Mouse (Mus musculus): ENCODE measurements around the gene Sec31b.

Gene Sec31b

DNA sequence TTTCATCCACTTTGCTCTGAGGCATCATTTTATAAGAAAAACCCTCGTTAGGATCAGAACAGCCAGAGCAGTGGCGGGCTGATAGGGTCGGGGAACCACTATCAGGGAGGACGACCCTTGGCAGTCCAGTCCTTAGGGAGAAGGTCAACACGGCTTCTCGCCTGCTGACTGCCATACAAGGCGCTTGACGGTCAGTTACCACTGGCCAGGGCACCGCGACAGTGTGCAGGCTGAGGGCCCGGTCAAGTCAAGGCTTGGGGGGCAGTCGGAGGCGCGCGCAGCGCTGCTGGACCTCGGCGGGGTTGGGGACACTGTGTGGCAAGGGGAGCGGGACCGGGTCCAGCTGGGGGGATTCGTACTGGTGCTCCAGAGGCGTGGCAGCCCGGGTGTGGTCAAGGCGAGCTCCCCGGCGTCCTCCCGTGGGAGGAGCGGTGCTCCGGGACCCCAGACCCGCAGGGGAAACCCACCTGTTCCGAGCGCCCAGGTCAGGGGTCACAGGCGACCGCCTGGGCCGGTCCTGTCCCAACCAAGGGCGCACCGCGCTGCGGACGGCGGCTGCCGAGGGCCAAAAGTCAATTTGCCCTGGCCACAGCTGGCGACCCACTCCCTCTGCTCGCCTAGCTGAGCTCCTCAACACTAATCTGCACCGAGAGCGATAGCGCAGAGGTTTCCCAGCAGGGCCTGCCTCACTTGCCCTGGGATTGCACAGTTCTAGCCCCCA, at the start of gene Sec31b:
Gene Sec31b, minus strand, starts transcription at position 544 of the 721 bp plus-strand sequence.
- peak; percentile 66 for DNase-seq (ENCODE audit: low read depth, low spot score)

DNA sequence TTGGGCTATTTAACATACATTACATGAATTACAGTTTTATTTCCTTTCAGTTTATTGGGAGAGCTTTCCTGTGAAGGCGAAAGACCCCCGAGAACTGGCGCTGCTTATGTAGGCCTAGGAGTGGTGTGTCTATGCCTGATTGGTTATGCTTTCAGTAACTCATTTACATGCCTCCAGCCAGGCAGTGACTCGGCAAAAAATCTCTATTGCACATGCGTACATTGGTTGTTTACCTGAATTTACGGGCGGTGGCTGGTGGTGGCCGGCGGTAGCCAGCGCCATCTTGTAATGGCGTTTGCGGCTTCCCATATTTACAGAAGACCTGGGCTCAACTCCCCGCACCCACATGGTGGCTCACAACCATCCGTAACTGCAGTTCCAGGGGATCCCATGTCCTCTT, 48.5 kb upstream of the Sec31b start:
- peak; percentile 37 for DNase-seq (ENCODE audit: low read depth, low spot score)

DNA sequence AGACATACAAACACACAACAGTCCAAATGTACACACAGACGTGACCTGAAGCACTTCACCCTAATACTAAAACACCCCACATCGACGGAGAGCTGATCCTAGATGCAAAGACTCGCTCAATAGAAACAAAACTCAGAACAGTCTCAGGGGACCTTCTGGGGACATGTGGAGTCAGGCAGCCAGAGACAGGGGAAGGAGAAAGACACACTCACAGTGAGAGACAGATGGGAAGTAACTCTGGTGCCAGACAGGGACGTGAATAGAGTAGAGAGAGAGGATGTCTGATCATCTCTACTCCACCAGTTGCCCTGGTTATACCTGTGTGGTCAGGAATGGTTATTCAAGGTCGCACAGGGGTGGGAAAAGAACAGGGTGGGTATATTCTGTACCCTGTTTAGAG, 46.0 kb upstream of the Sec31b start:
- DNase-seq (ENCODE audit: low read depth, low spot score), result no peak

DNA sequence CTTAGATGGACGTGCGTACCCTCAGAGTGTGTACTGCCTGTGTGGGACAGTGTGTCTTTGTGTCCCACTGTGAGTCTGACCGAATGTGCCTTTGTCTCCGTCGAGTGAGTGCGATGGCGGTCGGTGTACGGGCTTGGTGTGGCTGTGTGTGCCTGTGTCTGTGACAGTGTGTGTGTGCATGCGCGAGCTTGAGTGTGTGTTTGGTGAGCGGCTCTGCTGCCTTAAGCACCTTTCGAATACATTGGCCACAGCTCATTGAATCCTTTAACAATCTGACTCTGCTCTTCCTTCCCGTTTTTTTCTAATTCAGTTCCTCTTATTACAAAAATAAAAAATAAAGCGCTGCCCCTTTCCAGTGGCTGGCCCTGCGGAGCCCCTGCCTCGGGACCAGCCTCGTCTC, 45.3 kb upstream of the Sec31b start:
- DNase-seq (ENCODE audit: low read depth, low spot score), result no peak

DNA sequence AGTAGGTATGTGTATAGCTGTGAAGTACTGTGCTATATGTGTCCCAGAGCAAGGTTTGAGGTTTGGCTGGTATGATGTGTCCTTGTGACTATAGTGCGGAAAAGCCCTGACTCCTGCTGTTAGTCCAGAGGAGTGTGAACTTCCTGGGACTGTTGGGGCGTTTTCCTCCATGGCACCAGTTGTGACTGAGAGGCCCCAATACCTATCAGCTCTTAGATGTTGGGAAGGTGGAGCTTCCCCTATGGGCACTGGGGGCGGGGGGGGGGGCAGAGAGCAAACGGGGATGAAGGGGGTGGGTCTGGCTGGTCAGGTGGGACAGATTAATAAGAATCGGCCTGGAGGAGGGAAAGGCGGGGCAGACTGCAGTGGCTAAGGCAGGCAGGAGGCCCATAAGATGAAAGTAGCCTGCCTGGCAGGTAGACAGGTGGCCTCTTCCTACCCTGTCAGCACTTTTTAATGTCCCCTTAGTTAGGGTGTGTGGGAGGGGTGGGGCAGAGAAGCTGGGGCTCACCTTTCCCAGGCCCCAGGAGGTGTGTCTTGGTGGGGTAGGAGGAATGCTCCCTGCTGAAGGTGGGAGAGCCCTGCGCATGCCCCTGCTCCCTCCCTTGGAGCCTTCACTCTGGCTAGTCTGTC, 44.0 kb upstream of the Sec31b start:
- no peak for DNase-seq (ENCODE audit: low read depth, low spot score)

DNA sequence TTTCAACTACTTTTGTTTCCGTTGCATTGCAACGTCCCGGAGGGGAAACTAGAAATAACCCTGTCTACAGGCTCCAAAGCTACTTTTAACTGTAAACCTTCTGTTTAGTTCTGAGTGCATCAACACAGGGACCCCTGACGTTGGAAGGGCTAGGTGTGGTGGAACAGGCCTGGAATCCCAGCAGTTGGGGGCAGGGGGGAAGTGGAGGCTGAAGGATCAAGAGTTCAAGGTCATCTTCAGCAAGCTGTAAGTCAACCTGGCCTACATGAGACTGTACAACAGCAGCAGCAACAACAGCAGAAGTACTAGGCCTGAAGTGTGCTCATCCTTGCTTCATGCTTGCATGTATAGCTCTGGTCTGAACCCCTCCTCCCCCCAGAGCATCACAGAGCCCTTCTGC, 42.4 kb upstream of the Sec31b start:
- DNase-seq (ENCODE audit: low read depth, low spot score), result no peak

DNA sequence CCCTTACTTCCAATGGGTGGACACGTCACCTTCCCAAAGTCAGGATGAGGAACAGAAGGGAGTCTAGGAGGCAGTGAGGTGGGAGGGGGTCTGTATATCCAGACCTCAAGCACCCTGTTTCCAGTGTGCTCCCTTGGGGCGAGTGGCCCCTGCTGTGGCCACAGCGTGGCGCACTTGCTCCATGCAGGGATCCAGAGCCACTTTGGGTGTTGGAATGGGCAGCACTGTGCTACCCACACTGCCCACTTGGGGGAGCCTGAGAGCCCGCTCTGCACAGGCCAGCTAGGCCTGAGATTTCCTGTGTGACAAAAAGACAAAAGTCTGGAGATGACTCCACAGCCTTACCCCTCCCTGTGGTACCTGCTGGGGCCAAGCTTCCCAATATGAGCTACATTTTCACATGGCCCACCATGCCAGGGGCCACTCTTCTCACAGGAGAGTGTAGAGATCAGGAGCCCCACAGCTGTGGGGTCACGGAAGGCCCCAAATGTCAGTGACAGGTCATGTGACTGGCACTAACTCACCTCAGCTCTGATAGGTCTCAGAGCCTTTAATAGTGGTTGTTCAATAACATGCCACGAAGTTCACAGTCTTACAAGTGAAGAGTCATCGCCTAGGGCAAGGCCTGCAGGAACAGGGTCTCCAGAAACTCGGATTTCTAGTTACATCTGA, 37.1 kb upstream of the Sec31b start:
- DNase-seq (ENCODE audit: low read depth, low spot score), result peak; percentile 93

DNA sequence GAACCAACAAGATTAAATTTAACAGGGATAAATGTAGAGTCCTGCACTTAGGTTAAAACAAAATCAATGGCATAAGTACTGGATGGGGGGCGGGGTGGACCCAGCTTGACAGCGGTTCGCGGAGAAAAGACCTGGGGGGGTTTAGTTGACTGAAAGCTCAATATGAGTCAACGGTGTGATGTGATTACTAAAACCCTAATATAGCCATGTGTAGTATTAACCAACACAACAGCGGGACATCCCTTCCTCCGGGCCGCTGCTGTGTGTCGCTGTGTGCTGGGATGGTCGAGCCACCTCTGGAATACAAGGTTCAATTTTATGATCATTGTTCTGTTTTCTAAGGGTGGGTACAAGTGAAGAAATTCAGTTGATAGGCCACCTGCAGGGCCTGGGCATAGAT, 36.4 kb upstream of the Sec31b start:
- no peak for DNase-seq (ENCODE audit: low read depth, low spot score)

DNA sequence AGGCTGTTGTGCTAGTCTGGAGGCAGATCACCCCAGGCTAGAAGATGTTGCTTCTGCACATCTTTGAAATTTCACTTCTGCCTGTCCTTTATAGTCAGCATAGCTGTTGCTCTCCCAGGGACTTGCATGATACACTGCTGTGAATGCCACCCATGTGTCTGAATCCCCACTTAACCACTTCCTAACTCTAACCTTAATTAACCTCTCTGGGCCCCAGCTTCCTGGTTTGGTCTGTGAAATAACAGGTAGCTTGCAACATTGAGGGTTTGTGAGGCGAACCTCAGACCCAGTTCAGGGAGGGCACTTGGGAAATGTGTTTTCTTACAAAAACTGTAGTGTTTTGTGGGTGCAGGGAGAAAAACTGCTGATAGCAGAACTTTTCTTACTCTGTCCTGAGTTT, 32.4 kb upstream of the Sec31b start:
- DNase-seq (ENCODE audit: low read depth, low spot score), result no peak

DNA sequence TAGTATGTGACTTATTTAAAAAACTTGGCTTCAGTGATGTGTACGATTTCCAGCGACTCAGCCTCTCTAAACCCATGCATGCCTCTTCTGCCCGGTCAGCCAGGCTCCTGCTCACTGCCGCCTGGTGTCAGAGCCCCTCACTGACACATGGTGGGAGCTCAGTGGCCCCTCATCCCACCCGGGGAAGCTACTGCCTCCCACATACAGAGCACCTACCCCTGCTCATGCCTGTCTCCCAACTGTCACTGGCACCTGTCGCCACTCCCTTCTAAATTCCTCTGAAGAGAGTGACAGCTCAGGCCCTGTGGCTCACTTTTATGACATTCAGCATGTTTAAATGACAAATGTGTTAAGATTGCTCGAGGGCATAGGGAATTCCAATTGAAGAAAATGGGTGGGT, 30.6 kb upstream of the Sec31b start:
- DNase-seq (ENCODE audit: low read depth, low spot score), result peak; percentile 57

DNA sequence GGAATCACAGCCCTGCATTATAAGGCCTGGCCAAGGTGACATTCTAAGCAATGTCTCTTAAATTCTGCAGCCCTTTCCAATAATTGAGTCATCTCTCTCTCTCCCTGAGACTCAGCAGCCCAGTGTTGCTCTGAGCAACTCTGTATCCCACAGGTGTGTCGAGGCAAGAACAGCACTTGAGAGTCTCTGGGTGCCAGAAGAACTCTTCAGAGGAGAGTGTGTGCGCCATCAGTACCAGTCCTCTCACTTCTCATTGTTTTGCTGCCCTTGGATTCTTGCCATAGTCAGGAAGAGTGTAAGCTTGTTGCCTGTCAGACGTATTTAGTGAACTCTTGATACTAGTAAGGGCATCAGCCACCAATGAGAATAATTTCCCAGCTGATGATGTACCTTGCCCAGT, 22.1 kb upstream of the Sec31b start:
- DNase-seq (ENCODE audit: low read depth, low spot score), result no peak

DNA sequence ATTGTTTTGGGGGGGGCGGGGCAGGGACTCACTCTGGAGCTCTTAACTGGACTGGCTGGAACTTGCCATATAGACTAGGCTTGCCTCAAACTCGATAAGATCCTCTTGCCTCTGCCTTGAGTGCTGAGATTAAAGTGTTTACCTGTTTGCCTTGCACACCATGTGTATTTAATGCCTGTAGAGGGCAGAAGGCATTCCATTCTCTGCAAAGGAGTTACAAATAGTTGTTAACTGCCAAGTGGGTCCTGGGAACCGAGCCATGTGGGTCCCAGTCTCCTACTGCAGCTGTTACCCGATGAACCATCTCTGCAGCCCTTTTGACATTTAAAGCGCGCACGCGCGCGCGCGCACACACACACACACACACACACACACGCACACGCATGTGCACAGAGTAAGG, 18.3 kb upstream of the Sec31b start:
- no peak for DNase-seq (ENCODE audit: low read depth, low spot score)

DNA sequence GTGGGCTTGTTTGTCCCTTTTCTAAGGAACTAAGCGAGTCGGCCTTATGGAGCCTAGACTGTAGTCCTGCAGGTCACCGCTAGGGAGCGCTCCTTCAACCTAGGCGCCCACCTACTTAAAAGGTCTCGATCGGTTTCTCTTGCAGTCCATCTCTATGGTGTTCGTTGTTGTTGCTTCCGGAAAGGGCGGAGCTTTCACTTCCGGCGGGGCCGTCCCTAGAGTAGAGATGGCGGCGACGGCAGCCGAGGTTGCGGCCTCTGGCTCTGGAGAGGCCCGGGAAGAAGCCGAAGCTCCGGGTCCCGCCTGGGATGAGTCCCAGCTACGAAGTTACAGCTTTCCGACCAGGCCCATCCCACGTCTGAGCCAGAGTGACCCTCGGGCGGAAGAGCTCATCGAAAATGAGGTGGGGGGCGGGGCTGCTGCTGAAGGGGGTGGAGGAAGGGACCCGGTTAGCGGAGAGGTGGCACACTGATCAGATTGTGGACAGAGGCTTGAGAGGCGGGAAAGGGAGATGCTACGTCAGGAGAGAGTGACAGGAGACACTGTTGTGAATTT, 17.1 kb upstream of the Sec31b start, which contains the start of gene Hif1an:
Gene Hif1an, plus strand, starts transcription at position 199 of the 555 bp plus-strand sequence.
- peak; percentile 98 for DNase-seq (ENCODE audit: low read depth, low spot score)

DNA sequence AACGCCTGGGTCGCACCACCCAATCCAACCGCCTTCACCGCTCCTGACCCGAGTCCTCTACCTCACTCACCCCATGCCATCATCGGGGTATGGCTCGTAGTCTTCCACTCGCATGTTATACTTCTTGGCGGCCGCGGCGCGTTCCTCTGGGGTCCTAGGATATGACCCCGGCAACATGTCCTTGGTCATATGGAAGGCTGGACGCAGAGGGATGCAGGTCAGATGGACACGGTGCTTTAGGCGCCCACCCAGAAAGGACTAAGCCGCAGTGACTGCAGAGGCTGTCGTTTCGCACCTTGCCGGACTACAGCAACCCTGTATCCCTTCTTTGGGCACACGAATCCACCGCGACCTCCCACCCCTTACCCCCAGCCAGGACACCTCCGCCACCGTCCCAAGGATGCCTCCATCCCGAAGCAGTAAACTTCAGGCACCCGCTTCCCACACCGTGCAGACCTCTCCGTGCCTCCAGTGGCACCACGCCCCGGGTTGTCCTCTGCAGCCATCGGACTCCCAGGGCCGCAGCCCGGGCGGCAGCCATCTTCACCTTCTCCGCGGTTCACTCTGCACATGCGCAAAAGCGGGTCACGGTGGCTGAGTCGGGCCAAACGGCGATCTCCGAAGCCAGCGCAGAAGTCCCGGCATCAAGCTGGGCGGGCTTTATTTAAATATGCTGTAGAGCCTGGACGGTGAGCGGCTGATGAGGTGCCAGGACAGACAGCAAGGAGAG, 9.4 kb upstream of the Sec31b start, which contains the start of gene Ndufb8:
Gene Ndufb8, minus strand, starts transcription at position 580 of the 730 bp plus-strand sequence.
- DNase-seq (ENCODE audit: low read depth, low spot score), result peak; percentile 97

DNA sequence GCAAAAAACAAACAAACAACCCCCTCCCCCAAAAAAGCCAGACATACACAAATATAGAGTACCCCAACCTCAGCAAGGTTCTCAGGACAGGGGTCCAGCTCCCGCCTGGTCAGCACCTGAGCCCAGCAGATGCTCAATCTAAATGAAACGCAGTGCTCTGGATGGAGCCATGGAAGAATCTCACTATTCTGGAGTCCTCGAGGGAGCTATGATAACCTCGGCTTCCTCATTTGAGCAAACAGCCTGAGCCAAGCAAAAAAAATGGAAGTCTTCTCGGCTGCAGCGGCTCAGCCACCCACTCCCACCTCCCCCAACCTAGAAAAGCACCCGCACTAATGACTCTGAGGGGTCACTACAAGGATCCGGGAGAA, 8.8 kb upstream of the Sec31b start:
- DNase-seq (ENCODE audit: low read depth, low spot score), result no peak

DNA sequence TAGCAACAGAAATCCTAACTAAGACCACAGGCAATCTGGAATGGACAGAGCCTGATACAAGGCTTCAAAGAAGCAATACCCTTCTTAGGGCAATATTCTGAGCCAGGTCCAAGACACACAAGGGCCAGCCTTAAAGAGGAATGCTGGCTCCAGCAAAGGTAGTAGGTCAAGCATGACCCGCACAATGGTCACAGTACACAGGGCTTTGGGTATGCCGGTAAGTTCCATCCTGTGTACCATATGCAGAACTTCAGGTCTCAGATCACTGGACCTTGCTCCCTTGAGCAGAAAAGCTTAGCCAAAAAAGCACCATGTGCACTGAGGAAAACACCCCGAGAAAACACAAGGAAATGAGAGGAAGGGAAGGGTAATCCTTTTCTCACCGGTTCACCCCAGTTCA, 7.6 kb upstream of the Sec31b start:
- no peak for DNase-seq (ENCODE audit: low read depth, low spot score)

DNA sequence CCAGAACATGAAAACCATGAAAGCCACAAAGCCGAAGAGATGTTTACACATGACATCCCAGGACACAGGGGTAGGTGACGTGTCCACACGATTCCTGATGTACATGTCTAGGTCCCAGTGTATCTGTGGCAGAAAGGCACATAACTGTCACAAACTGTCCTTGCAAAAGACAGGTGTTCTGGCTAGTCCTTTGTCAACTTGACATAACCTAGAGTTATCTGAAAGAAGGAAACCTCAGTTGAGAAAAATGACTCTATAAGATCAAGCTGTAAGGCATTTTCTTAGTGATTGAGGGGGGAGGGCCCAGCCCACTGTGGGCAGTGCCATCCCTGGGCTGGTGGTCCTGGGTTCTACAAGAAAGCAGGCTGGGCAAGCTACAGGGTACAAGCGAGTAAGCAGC, 7.1 kb upstream of the Sec31b start, which contains the start of gene Gm20538:
Gene Gm20538, minus strand, starts transcription at position 101 of the 400 bp plus-strand sequence.
- DNase-seq (ENCODE audit: low read depth, low spot score), result no peak

DNA sequence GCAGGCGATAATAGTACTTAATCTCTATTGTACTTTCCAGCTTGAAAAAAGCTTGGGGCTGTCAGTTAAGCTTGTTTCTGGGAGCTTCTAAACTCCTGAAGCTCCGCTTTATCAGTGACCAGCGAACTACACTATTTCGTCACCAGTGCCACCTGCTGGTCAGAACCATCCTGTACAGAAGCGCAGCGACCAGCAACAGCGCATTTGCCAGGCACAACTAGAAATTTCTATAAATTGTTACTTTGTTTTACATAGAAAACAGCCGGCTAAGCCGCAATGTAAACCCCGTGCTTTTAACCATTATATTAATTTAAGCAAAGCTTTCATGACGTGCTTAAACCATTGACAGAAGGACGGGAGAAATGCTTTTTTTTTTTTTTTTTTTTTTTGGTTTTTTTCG, 889 bp downstream of the Sec31b start:
- peak; percentile 86 for DNase-seq (ENCODE audit: low read depth, low spot score)

DNA sequence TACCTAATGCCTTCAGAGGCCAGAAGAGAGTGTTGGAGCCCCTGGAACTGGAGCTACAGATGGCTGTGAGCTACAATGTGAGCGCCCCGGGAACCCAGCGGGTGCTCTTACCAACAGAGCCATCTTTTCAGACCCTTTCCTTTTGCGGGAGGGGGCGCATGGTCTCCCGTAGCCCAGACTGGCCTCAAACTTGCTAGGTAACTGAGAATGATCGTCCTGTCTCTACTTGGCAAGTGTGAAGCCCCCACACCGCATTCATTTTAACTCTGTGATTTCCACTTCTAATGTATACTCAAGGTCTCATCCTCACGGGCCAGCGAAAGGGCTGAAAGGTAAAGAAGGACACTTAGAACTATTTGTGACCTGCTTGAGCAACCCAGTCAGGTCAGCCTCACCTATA, 1.3 kb downstream of the Sec31b start:
- no peak for DNase-seq (ENCODE audit: low read depth, low spot score)

DNA sequence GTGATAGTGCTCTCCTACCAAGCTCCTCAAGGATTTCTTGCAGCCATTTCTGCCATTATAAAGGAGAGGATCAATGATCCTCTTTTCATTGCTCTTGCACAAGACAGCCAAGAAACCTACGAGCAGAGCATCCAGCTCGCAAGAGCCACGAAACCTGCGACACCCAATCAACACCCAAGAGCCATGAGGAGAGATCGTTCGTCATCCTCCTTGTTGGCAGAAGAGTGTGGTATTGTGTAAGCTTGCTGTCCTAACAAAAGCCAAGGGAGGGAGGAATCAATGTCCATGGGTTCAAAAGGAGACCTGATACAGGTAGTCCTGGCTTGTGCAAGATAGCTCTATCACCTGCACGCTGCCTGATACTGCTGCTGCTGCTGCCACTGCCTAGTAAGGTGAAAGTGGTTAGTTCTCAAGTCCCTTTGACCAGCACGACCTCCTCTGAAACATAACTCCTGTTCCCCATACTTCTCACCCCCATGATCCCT, 2.9 kb downstream of the Sec31b start:
- DNase-seq (ENCODE audit: low read depth, low spot score), result no peak

DNA sequence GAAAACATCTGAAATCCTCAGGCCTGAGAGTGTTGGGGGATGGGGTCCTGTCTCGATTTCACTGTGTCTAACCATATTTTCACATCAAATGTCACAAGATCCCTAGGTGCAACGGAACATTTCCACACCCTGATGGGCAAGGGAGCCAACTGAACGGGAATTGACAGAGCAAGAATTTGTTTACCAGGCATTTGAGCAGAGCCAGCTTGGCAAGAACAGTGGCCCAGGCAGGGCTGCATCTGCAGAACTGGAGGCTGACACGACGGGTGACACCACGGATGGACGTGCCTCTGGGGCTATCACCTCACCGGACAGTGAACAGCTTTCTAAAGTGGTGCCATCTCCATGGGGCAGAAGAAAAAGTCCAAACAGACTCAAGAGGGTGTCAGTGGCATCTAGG, 8.2 kb downstream of the Sec31b start:
- no peak for DNase-seq (ENCODE audit: low read depth, low spot score)

DNA sequence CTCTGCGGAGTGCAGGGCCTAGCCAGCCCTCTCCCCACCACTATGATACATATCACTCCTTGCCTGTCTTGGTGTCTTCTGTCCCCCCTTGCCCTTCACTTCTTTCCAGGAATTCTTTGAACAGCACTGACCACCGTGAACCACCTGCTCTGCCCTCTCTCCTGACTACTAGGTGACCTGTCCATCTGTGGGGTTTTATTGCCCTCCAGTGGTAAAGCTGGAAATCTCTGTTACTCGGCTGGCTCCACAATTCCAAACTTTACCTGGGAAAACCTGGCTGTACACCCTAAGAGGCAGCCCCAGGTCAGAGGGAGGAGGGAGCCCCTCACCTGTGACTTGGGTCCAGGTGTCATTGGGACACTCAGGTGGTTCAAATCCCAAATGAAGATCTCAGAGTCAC, 10.3 kb downstream of the Sec31b start:
- no peak for DNase-seq (ENCODE audit: low read depth, low spot score)

All from ZHBTc4 (cell line).